Mouse (Mus musculus) erythroid progenitor cell, adult 5-6 weeks (primary cell): ENCODE data around the gene Slc39a10. TPM values are rescaled to one million over a fixed set of nuclear protein-coding genes. Genes with fewer than 3 reads are reported as not detected.
"Not testable (repeated sequence)": the region's sequence is repeated elsewhere in the genome, so short reads cannot be mapped to it uniquely, and the experiment has no call there.

ENCODE experiments used
- ATAC-seq: replicated peaks from 2 replicates; pipeline ENCODE4 v1.8.0; 2016; ENCODE audit warnings: moderate number of reproducible peaks, mild to moderate bottlenecking, moderate TSS enrichment, inconsistent platforms; ENCODE audit not compliant: poor library complexity, low FRiP score, severe bottlenecking
- total RNA-seq, 2 experiments: library from RNA; stranded (forward) in 1 of 2; stranded (reverse) in 1 of 2; fragments of 150-400 nt in 1 of 2; fragments of 186-747, 209-891 nt in 1 of 2; gene quantifications; 2 replicates each; pipeline versions ENCODE4 v1.2.3 to v1.2.4; 2015 to 2017; ENCODE audit warnings: low replicate concordance in 2 of 2

The Slc39a10 gene
- total RNA-seq, 2 experiments from 2014 or later: 3.0 to 6.7 TPM

DNA sequence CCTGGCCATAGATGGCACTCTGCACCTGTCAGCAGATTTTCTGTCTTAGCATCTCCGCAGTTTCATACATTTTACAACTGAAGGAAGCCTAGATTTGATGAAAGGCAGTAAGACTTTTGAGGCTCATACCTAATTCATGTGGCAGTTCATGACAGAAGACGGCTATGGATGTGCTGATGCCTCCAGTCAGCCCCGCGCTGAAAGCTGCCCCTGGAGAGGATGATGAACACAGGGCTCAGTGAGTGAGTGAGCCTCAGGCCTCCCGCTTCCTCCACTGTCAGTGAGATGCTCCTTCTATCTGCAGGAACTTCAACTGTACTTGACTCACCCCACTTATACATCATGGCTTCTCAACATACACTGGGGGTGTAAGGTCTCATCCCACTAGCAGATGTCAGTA lies 74.7 kb downstream of the Slc39a10 start:
- ATAC-seq: no peak

GRCm38 (mm10) chr1:46808630-46809029 lies 84.0 kb downstream of the Slc39a10 start:
- not testable (repeated sequence) for ATAC-seq

DNA sequence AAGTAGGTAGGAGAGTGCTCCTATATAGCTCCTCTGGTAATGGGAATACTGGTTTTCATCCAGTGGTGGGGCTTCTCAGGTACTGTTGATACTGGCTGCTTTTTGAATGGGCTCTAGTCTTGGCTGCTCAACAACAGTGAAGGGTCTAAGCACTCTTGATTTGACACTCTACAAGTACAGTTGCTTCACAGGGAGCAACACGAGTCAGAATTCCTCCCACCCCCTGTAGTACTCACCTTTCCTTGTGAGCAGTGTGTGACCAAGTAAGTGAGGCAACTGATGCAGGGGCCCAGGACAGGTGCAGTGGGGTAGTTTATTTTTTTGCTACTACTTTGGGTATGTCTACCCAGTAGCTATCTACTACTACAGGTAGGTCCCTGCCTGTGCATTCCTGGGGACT lies 87.6 kb downstream of the Slc39a10 start:
- ATAC-seq: no peak

- not testable (repeated sequence) for ATAC-seq
Measured at GRCm38 (mm10) chr1:46782227-46782626, 110.4 kb downstream of the Slc39a10 start.

- not testable (repeated sequence) for ATAC-seq
Measured at GRCm38 (mm10) chr1:46770077-46770695, 122.5 kb downstream of the Slc39a10 start.

DNA sequence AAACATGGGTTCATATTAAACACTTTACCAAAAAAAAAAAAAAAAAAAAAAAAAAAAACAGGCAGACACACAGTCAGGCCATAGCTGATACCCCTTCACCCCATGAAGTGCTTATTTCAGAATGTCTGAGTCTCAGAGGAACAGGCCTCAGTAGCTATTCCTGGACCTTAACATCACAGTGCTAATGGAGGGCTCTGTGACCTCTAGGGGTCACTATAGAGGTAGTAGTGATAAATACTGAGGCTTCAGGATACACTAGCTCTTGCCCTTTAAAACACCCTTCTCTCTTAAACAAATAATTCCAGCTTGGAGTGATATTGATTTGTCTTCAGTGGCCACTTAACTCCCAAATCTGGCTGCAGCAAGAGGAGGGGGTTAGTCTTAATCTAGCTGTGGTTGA lies 123.3 kb downstream of the Slc39a10 start:
- ATAC-seq: not testable (repeated sequence)

DNA sequence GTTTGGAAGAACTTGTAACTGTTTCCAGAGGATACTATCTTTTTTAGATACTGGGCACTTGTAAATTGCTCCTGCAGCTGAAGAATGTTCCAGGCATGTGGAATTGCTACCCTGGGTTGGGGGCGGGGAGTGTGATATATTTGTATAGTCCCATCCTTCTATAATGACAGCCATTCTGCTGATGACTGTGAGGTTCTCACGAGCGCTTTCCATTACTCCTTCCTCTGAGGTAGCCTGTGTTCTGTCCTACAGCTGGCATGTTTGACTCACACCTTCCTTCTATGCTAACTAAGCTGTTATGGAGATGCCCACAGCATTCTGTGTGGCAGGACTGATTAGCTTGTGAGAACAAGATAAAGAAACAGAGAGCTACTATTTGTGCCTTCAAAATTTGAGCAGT lies 128.1 kb downstream of the Slc39a10 start:
- not testable (repeated sequence) for ATAC-seq
